Mouse (Mus musculus): Measurements from ENCODE around the gene Spata17.

Spata17 gene

GRCm38 (mm10) chr1:187215181-187216116 is at the start of gene Spata17, which contains the start of gene Gpatch2:
Spata17 (minus strand) TSS chr1:187215465.
Gpatch2 (plus strand) TSS chr1:187215508.
- DNase-seq (ENCODE audit: low spot score): peak; percentile 93

- no peak for DNase-seq (ENCODE audit: low spot score)
Measured at GRCm38 (mm10) chr1:187258756-187259155, 43.5 kb upstream of the Spata17 start.

GRCm38 (mm10) chr1:187250741-187251262 is 35.5 kb upstream of the Spata17 start:
- no peak for DNase-seq (ENCODE audit: low spot score)

GRCm38 (mm10) chr1:187244734-187245133 is 29.5 kb upstream of the Spata17 start:
- no peak for DNase-seq (ENCODE audit: low spot score)

GRCm38 (mm10) chr1:187241329-187241728 is 26.1 kb upstream of the Spata17 start:
- DNase-seq (ENCODE audit: low spot score): no peak

GRCm38 (mm10) chr1:187240304-187240703 is 25.0 kb upstream of the Spata17 start:
- DNase-seq (ENCODE audit: low spot score): no peak

GRCm38 (mm10) chr1:187238061-187238460 is 22.8 kb upstream of the Spata17 start:
- DNase-seq (ENCODE audit: low spot score): no peak

GRCm38 (mm10) chr1:187236296-187236695 is 21.0 kb upstream of the Spata17 start:
- peak; percentile 39 for DNase-seq (ENCODE audit: low spot score)

GRCm38 (mm10) chr1:187235161-187235560 is 19.9 kb upstream of the Spata17 start:
- DNase-seq (ENCODE audit: low spot score): no peak

- DNase-seq (ENCODE audit: low spot score): peak; percentile 36
Measured at GRCm38 (mm10) chr1:187232996-187233615, 17.8 kb upstream of the Spata17 start.

- no peak for DNase-seq (ENCODE audit: low spot score)
Measured at GRCm38 (mm10) chr1:187232196-187232955, 17.1 kb upstream of the Spata17 start.

- DNase-seq (ENCODE audit: low spot score): no peak
Measured at GRCm38 (mm10) chr1:187230255-187230654, 15.0 kb upstream of the Spata17 start.

GRCm38 (mm10) chr1:187228414-187229146 is 13.3 kb upstream of the Spata17 start:
- DNase-seq (ENCODE audit: low spot score): no peak

- DNase-seq (ENCODE audit: low spot score): no peak
Measured at GRCm38 (mm10) chr1:187226328-187227025, 11.2 kb upstream of the Spata17 start.

GRCm38 (mm10) chr1:187220756-187221155 is 5.5 kb upstream of the Spata17 start:
- DNase-seq (ENCODE audit: low spot score): no peak

- no peak for DNase-seq (ENCODE audit: low spot score)
Measured at GRCm38 (mm10) chr1:187216620-187217410, 1.6 kb upstream of the Spata17 start.

- DNase-seq (ENCODE audit: low spot score): no peak
Measured at GRCm38 (mm10) chr1:187210736-187211135, 4.5 kb downstream of the Spata17 start.

- no peak for DNase-seq (ENCODE audit: low spot score)
Measured at GRCm38 (mm10) chr1:187209496-187209895, 5.8 kb downstream of the Spata17 start.

- no peak for DNase-seq (ENCODE audit: low spot score)
Measured at GRCm38 (mm10) chr1:187205506-187205905, 9.8 kb downstream of the Spata17 start.

- no peak for DNase-seq (ENCODE audit: low spot score)
Measured at GRCm38 (mm10) chr1:187178546-187178945, 36.7 kb downstream of the Spata17 start.

All from embryo, embryonic 10.5 days (tissue).